Mouse (Mus musculus) cerebellum, adult 2 months (tissue): Measurements from ENCODE around the gene Khdc4. TPM values are rescaled to one million over a fixed set of nuclear protein-coding genes. Genes with fewer than 3 reads are reported as not detected.
"Not testable (repeated sequence)": the region's sequence is repeated elsewhere in the genome, so short reads cannot be mapped to it uniquely, and the experiment has no call there.

Experiments
- DNase-seq, 2 experiments: peaks; one replicate each; pipeline ENCODE4 v3.0.0; 2021
- H3K27ac ChIP-seq: fragments of 200-500 bp; 2 replicates; pipeline ENCODE4 v1.5.1; 2012; ENCODE audit warnings: low read length, control low read depth, inconsistent platforms; ENCODE audit not compliant: insufficient read depth
- H3K27me3 ChIP-seq: fragments of 200-500 bp; 2 replicates; pipeline ENCODE4 v1.6.1; 2012; ENCODE audit warnings: inconsistent platforms, mild to moderate bottlenecking, low read length, moderate library complexity; ENCODE audit not compliant: control insufficient read depth, insufficient read depth
- H3K4me1 ChIP-seq: fragments of 200-500 bp; 2 replicates; pipeline ENCODE4 v1.6.1; 2011; ENCODE audit warnings: low read length; ENCODE audit not compliant: control insufficient read depth, insufficient read depth
- H3K4me3 ChIP-seq: fragments of 200-500 bp; replicated peaks from 2 replicates; pipeline ENCODE3; 2011; ENCODE audit warnings: mild to moderate bottlenecking, low read depth, low read length, control low read depth; ENCODE audit not compliant: insufficient read depth
- CTCF ChIP-seq: fragments of 200-500 bp; IDR thresholded peaks from 2 replicates; pipeline ENCODE4 v1.5.1; 2011; ENCODE audit warnings: low read depth, mild to moderate bottlenecking, control low read depth, low read length, moderate library complexity, borderline replicate concordance; ENCODE audit not compliant: insufficient read depth
- POLR2A ChIP-seq: fragments of 200-500 bp; IDR thresholded peaks from 2 replicates; pipeline ENCODE4 v1.6.1; 2011; ENCODE audit warnings: low read length, control low read depth, borderline replicate concordance; ENCODE audit not compliant: insufficient read depth
- WGBS: fragments of 180-500 bp; shearing (Covaris S2); methylation state at CpG from one replicate; pipeline ENCODE4 v1.1.7; 2018; 5-methylcytosine and 5-hydroxymethylcytosine counted together
- polyA plus RNA-seq: library from polyadenylated mRNA; depleted of rRNA; stranded (reverse); fragments of >200 nt; gene quantifications from 2 replicates; pipeline ENCODE4 v1.2.3, GENCODE M21; 2012

Gene Khdc4
- polyA plus RNA-seq, 1 experiment, result 92.7 TPM

DNA sequence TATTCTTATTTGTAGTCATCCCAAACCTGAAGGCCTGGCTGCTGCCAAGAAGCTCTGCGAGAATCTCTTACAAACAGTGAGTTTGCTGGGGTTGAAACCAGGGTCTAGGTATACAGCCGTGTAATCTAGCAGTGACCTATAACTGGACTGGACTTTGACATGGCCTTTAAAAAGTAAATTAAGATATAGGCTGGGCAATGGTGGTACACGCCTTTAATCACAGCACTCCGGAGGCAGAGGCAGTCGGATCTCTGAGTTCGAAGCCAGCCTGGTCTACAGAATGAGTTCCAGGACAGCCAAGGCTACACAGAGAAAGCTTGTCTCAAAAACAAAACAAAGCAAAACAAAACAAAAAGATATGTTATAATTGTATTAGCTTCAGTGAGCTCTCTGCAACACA lies 13.2 kb downstream of the Khdc4 start:
- Histone ChIP-seq H3K27ac (no peak overlapping the region), H3K4me3 (no peak overlapping the region), H3K4me1 (no peaks in the 10 kb centered on the region), H3K27me3 (no peaks in the 10 kb centered on the region)
- WGBS, result 92% methylated on average over 6 of the region's 6 CpGs
- no peak for DNase-seq
- TF ChIP-seq POLR2A (no peak), CTCF (no peak)

DNA sequence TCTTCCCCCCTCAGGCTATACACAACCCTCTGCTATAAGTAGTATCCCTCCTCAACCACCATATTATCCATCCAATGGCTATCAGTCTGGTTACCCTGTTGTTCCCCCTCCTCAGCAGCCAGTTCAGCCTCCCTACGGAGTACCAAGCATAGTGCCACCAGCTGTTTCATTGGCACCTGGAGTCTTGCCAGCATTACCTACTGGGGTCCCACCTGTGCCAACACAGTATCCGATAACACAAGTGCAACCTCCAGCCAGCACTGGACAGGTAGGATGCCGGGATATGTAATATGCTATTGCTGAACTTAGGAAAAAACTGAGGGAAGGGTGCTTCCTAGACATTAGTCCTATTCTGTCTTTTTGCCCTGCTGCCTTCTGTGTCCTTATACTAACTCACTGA lies 14.6 kb downstream of the Khdc4 start:
- TF ChIP-seq POLR2A (no peak), CTCF (no peak)
- 16% methylated on average over 3 of the region's 3 CpGs for WGBS
- no peak overlapping the region for H3K4me3 ChIP-seq
- no peak for DNase-seq
- H3K27me3 ChIP-seq, result no peaks in the 10 kb centered on the region
- no peaks in the 10 kb centered on the region for H3K4me1 ChIP-seq
- H3K27ac ChIP-seq, result no peak overlapping the region

GRCm38 (mm10) chr3:88701222-88701621 lies 15.6 kb downstream of the Khdc4 start:
- H3K27me3 ChIP-seq, result no peaks in the 10 kb centered on the region
- DNase-seq, result no peak
- no peak overlapping the region; the same call in 1 of the 2 replicates for H3K27ac ChIP-seq
- H3K4me1 ChIP-seq, result no peaks in the 10 kb centered on the region
- TF ChIP-seq POLR2A, result no peak
- no peak for TF ChIP-seq CTCF
- WGBS, result 81% methylated on average over 3 of the region's 3 CpGs
- H3K4me3 ChIP-seq, result no peak overlapping the region

GRCm38 (mm10) chr3:88713709-88714108 lies 28.1 kb downstream of the Khdc4 start:
- Histone ChIP-seq H3K4me3 (no peak overlapping the region), H3K4me1 (no peaks in the 10 kb centered on the region; the same call in 1 of the 2 replicates), H3K27ac (no peak overlapping the region), H3K27me3 (no peaks in the 10 kb centered on the region)
- no peak for DNase-seq
- TF ChIP-seq CTCF, result no peak
- no peak for TF ChIP-seq POLR2A
- 97% methylated on average over 4 of the region's 4 CpGs for WGBS

- no peak for TF ChIP-seq POLR2A
- TF ChIP-seq CTCF, result no peak
- Histone ChIP-seq H3K4me1 (peaks cover 3% of the 10 kb centered on the region; the same call in 1 of the 2 replicates), H3K4me3 (no peak overlapping the region), H3K27ac (no peak overlapping the region), H3K27me3 (no peaks in the 10 kb centered on the region)
- DNase-seq, result no peak
- 79% methylated on average over 2 of the region's 2 CpGs for WGBS
Observed at GRCm38 (mm10) chr3:88714725-88715124, 29.1 kb downstream of the Khdc4 start.

DNA sequence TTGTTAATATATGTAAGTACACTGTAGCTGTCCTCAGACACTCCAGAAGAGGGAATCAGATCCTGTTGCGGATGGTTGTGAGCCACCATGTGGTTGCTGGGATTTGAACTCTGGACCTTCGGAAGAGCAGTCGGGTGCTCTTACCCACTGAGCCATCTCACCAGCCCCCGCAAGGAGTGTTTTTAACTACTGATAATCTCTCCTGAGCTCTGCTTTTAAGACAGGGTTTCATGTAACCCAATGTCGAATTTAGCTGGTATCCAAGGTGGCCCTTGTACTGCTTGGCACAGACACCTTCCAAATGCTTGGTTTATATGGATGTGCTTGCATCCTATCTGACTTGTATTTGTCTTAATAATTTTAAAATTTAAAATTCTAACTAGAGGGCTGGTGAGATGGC lies 30.1 kb downstream of the Khdc4 start:
- H3K4me3 ChIP-seq, H3K27me3 ChIP-seq, H3K4me1 ChIP-seq, H3K27ac ChIP-seq, DNase-seq: not testable (repeated sequence)
- WGBS, result 86% methylated on average over 5 of the region's 5 CpGs

DNA sequence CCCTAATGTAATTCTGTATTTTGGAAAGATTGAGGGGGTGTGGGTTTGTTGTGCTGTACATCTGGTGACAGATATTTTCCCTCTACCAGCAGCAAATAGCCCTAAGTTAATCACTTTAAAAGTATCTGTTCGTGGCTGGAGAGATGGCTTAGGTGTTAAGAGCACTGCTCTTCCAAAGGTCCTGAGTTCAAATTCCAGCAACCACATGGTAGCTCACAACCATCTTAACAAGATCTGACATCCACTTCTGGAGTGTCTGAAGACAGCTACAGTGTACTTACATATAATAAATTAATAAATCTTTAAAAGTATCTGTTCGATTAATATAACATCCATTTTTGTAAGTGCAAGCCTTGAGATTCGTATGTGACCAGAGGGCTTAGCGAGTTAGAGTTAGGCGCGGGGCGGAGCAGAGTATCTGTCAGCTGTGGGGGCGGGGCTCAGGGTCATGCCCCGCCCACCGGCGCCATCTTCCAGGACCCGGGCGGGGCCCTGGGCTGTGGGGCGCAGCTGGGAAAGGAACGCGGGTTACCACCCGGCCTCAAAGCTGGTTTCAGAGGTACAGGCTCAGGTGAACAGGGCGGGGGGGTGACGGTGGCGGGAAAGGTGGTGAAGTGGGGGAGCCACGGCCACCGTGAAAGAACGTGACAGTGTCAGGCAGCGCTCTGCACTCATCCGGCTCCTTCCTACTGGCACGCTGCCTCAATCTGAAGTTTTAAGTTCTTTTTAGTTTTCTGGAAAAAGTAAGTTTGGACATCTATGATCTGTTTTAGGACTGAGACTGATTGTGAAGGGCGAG lies 31.0 kb downstream of the Khdc4 start, which contains the start of gene Rit1:
Gene Rit1 (plus strand): TSS at position 440 of the 799 bp plus-strand sequence.
- peak; percentile 50; the same call in 1 of the 2 replicates for TF ChIP-seq POLR2A
- TF ChIP-seq CTCF, result no peak
- Histone ChIP-seq H3K4me1 (peaks cover 3% of the 10 kb centered on the region; the same call in 1 of the 2 replicates), H3K27ac (peak within 1 kb of the TSS; percentile 1), H3K27me3 (no peaks in the 10 kb centered on the region), H3K4me3 (peak within 1 kb of the TSS; percentile 75)
- peak; percentile 78 to 81 for DNase-seq
- 1% methylated on average over 27 of the region's 27 CpGs for WGBS

DNA sequence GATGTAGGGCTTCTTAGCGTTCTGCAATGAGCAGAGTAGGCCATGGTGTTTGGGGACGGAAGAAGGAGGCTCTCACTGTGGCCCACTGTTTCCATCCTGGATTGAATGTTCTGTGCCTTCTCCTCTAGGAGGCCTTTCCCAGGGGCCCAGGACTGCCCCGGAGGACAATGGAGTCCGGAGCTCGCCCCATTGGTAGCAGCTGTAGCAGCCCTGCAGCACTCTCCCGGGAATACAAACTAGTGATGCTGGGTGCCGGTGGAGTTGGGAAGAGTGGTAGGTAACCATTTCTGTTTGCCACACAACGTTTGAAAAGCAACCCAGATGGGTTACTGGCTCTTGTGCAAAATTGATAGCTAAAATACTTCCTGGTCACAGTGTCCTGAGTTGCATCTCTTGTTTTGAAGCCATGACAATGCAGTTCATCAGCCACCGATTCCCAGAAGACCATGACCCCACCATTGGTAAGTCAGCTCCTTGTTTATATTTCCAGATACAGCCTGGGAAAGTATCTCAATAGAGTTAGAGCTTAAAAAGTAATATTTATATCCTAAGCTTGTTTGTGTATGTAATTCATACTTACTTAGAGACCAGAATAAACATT lies 31.7 kb downstream of the Khdc4 start:
- H3K27me3 ChIP-seq, result no peaks in the 10 kb centered on the region
- H3K4me3 ChIP-seq, result peak overlapping the region; percentile 75
- 3% methylated on average over 9 of the region's 9 CpGs for WGBS
- TF ChIP-seq CTCF (no peak), POLR2A (no peak)
- peak overlapping the region; percentile 1 for H3K27ac ChIP-seq
- peak in 1 of 2 experiments; percentile 53 for DNase-seq
- peaks cover 3% of the 10 kb centered on the region; the same call in 1 of the 2 replicates for H3K4me1 ChIP-seq
